Mouse (Mus musculus): ENCODE measurements around the gene Adam12.

- TF ChIP-seq CTCF (IDR thresholded peaks at IDR 0.05; ENCODE audit: insufficient read depth, low read depth, low read length) (no peak), POLR2A (IDR thresholded peaks at IDR 0.05; ENCODE audit: insufficient read depth, low read depth, low read length) (no peak)
Measured at GRCm38 (mm10) chr7:133850735-133851134, 381.2 kb downstream of the Adam12 start.

Measured in olfactory bulb, adult 2 months (tissue).